Mouse (Mus musculus) neutrophil, adult 5-6 weeks (primary cell): ENCODE results near the gene Cnst. TPM values are rescaled to one million over a fixed set of nuclear protein-coding genes. Genes with fewer than 3 reads are reported as not detected.

Experiments
- ATAC-seq: fragments of 151-379, 151-347 bp; 2 replicates; pipeline ENCODE4 v1.8.0; 2017; ENCODE audit warnings: mild to moderate bottlenecking, moderate TSS enrichment; ENCODE audit not compliant: insufficient number of reproducible peaks, poor library complexity, low FRiP score, severe bottlenecking; ENCODE audit errors: extremely low read depth
- total RNA-seq: library from RNA; stranded (forward); fragments of 200-1000 nt; gene quantifications from 2 replicates; pipeline ENCODE4 v1.2.3, GENCODE M21; 2017

The Cnst gene
- total RNA-seq, 1 experiment from 2014 or later, result 49.5 TPM

DNA sequence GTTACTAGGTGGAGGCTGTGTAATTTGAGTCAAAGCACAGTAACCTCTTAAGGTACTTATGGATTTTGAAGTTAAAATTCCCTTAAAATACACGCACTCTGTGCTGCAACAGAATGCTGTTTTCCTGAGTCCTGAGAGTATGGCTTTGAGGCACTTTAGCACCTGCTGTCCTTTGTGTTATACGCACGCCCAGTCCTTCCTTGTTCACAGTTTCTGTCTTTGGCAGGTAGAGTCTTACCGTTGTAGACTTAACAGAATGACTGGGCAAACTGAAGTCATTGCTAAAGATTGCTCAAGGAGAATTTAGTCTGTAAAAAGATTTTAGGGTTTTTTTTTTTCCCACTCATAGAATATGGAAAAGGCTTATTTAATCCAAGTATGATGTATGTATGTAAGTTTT lies 5.8 kb downstream of the Cnst start:
- no peak for ATAC-seq

GRCm38 (mm10) chr1:179552751-179553150 lies 6.6 kb downstream of the Cnst start:
- ATAC-seq, result no peak

DNA sequence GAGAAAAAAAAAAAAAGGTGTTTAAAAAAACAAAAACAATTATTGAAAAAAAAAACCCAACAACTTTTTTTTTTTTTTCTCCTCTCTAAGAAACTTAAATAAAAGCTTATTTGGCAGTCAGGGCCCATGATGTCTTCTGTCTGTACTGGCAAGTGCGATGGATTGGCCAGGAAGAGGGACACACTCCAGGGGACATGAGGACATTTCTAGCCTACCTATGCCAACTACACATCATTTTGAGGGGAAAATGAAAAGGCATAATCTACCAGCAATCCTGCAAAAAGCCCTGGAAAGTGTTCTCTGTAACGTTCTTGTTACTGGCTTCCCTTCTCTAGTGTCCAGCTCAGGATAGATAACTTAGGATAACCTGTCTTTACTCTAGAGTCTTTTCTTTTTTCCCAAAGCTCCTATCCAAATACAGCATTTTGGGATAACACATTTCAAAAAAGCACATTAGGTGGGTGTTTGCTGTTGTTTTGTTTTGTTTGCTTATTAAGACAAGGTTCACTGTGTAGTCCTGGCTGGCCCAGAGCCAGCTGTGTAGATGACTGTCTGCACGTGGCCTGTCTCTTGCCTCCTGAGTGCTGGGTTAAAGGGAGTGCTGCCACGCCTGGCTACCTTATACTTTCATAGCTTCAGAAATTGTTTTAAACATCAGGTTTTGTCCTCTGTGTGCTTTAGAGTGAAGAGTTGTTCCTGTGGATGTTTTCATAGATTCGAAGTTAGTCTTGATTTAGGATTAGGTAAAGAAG lies 7.2 kb downstream of the Cnst start:
- ATAC-seq, result no peak

GRCm38 (mm10) chr1:179553949-179554347 lies 7.8 kb downstream of the Cnst start:
- no peak for ATAC-seq

- ATAC-seq, result no peak
Measured at GRCm38 (mm10) chr1:179556921-179557320, 10.8 kb downstream of the Cnst start.

DNA sequence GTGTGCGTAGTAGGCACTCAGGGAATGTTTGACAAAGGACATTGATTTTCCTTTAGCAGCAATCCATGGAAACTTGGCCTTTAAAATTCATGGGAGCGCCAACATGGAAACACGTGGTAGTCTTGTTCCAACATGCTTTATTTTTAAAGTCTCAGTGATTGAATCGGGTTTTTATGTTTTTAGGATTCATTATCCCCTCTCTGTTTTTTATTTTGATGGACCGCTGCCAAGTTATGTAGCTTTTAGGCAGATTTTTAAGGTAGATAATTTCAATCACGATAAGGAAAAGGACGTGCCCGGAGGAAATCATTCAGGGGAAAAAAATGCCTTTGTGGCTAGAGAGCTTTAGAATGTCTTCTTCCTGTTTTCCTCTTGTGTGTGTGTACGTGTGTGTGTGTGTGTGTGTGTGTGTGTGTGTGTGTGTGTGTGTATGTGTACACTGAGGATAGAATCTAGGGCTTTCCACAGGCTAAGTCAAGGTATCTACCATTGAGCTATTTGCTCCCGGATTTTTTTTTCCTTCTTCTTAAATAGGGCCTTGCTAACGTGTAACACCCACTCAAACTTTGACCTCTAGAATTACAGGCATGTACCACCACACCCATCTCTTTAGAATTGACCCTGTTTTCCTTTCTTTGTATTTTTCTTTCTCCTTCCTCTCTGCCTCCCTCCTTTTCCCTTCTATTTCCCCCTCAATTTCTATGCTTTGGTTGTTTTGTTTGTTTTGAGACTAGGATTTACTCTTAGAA lies 13.4 kb downstream of the Cnst start:
- ATAC-seq, result no peak

DNA sequence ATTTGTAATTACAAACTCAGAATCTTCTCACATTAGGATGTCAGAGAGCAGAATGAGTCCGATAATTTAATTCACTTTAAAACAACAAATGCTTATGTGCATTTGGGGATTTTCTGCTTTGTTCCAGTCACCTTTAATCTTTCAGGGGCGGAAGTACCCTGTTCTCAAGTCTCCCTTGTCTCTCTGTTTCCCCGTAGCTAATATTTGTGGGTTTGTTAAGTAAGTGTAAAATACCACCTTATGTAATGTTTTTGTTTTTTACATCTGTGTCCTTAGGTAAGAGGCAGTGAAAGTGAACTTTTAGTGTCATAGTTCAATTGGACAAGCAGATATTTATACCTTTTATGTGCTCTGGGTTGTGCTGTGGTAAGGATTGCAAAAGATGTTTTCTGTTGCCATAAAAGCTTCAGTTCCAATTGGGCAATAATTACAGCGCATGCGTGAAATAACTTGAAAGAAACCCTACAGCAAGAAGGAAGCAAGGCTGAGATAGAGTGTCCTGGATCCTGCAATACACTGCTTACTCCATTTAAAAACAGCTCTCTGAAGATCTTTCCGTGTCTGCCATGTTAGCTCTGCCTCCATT lies 14.8 kb downstream of the Cnst start:
- peak; percentile 54 for ATAC-seq

GRCm38 (mm10) chr1:179563211-179563610 lies 17.0 kb downstream of the Cnst start:
- ATAC-seq, result no peak

DNA sequence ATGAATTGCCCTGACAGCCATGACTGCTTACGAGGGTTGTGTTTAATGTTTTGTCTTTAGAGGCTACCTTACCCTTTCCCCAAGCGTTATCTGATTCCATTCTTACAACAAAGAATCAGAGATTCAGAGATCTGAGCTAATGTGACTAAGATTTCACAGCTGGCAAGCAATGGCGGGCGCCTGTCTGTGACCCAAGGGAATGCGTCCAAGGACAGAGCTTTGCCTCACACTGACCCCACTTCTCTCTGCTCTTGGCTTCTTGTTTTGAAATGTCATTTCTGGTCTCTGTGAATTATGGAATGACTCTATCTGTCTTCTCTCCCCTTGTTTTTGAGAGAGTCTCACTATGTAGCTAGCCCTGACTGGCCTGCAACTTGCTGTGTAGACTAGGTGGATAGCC lies 17.8 kb downstream of the Cnst start:
- no peak for ATAC-seq

- no peak for ATAC-seq
Measured at GRCm38 (mm10) chr1:179567558-179567957, 21.4 kb downstream of the Cnst start.

DNA sequence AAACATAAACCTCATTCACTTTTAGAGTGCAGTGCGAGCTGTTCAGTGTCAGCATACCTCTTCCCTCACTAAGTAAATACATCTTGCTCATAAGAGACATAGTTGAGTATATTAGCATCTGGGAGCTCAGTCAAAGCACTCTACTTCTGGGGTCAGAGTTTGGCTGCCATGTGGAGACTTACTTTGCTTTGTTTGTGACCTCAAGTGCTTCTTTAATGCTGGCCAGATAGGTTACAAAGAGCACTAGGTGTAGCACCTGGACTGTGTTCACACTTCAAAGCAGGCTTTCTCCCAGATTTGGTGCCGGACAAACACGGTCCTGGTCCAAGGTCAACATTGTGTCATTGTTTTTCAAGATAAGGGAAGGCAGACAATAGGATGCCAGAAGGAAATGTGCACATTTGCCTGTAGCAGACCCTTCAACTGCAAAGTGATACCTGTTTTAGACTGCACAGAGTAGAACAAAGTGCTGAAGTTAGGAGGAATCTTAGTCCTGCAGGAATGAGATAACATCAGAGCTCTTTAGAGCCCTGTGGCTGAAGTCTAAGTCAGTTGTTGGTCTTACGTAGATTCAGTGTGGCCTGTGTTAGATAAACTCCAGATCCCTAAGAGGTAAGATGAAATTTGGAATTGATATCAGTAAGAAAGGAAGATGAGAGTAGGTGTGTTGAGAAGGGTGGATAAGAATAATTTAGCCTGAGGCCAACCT lies 22.7 kb downstream of the Cnst start:
- no peak for ATAC-seq

DNA sequence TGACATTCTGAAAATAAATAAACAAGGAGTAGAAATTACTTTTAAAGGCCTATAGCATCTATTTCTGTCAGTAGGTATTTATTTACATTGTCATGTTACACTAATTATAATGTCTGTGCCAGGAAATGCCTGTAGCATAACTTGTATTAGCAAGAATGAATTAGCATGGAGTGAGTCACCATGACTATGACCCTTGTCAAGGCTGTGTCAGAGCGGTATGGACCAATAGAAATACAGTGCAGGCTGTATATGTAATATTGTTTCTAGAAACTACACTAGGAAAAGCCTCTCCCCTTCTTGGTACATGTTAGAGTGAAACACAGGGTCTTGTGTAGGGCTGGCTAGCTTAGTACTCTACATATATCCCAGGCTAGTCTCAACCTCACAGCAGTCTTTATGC lies 24.3 kb downstream of the Cnst start:
- ATAC-seq, result no peak

DNA sequence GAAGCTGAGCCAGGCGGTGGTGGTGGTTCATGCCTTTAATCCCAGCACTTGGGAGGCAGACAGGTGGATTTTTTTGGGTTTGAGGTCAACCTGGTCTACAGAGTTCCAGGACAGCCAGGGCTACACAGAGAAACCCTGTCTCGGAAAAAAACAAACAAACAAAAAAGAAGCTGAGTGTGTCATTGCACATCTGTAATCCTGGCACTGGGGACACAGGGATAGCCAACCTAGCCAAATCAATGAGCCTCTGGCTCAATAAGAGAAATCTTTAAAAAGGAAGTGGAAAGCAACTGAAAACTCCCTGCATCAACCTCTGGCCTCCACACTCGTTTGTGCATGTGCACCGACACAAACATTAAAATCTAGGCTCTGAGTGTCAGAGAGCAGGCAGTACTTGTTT lies 25.5 kb downstream of the Cnst start:
- ATAC-seq, result no peak

DNA sequence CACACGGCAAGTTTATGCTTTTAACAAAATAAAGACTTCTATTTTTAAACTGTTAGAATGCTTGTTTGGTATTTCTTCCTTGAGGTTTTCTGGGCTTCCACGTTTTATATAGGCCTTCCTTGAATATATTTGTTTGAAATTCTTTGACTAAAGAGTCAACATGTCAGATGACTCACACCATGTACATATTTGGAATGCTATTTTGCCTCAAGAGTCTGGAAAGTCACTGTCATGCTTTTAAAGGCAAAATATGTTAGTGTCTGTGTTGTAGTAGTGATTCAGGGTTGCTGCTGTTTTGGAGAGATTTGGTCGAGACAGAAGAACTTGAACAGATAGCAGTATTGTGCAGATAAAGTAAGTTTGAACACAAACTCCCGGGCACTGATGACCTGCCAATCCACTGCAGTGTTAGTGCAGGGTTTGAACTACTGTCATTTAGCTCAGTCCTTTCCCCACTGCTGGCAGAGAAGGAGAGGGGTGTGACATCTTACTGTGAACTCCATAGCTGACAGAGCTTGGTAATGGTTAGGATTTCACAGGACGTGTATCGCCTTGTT lies 27.6 kb downstream of the Cnst start:
- no peak for ATAC-seq

DNA sequence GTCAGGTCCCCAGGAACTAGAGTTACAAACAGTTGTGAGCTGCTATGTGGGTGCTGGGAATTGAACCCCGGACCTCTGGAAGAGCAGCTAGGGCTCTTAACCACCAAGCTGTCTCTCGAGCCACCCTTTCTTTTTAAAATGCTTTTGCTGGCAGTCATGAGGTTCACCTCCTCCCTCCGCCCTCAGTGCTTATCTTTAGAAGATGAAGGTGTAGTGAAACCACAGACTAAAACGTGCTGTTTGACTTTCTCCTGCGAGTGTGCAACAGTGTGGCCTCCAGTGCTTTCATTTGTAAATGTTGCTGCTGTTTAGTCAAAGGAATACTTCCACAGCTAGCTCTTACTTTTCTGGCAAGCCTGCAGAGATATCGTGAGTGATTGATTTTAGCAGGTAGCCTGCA lies 32.5 kb downstream of the Cnst start:
- no peak for ATAC-seq

DNA sequence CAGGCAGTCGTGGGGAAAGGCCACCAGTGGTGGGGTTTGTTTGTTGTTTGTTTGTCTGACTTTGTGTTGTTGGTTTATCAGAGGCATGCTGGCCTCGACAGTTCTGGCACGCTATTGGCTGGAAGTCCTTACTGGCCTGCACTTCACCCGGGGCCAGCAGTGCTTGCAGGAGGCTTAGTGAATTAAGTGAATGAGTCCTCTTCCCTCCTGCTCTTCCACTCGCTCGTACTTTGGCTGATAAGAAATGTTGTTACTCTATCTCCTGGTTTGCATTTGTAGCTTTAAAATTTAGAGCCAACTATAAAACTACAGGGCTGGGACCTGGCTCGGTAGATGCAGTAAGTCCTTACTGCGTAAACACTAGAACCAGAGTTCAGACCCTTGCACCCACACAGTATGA lies 34.0 kb downstream of the Cnst start:
- no peak for ATAC-seq

DNA sequence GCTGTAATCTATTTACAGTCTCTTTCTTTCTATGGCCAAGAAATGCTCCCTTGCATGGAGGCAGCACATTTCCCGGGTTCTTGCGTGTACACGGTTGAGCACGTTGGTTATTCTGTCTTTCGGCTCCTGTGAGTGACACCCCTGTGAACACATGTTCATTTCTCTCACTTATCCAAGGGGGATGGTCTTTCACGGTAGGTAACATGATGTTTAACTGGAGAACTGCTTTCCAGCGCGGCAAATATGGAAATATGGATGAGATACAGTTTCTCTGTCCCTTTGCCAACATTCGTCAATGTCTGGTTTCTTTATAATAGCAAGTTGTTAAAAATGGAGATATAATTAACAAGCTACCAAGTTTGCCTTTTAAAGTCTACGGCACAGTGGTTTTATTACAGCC lies 35.3 kb downstream of the Cnst start:
- no peak for ATAC-seq

DNA sequence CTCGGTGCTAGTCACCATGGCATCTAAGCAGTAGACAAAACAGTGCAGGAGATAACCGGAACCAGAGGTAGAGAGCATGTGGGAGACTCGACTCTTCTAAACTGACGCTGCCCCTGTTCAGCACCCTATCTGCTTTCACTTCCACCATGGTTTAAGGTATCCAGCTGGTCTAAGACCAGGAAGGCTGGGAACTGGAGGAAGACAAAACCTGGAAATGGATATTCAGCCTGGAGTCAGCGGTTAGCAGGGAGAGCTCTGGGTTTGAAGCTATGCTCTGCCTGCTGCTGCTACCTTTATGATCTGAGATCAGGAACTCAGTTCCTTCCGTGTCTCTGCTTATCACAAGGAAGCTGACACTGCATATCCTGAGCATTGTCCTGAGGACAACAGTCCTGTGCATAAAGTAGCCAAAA lies 35.9 kb downstream of the Cnst start:
- ATAC-seq, result no peak

- no peak for ATAC-seq
Measured at GRCm38 (mm10) chr1:179583090-179583489, 36.9 kb downstream of the Cnst start.
